9 mouse cellular contexts compared by ENCODE assay signal in genomic region chr10:24409976-24410375, GRCm38 (mm10).
DNase-seq lines count a peak whose midpoint lies in the region; ATAC-seq and TF ChIP-seq lines count a peak whose summit lies in the region.
"Had no signal": no experiment of that assay in that cellular context is flagged by ENCODE, and none has a peak within 500 bp of the region (broad histone marks: within the 10 kb centered on the region; RNA-seq: fewer than 3 reads in every experiment).

No protein-coding gene starts in this region.

- no peaks in the 10 kb centered on the region for H3K36me3 ChIP-seq in heart, embryonic 11.5 days (ENCODE audit: control insufficient read depth, insufficient read depth, low read length)
- no peaks in the 10 kb centered on the region for H3K36me3 ChIP-seq in kidney, postnatal 0 days (ENCODE audit: insufficient read depth, low read length)
- H3K36me3 ChIP-seq: neural tube, embryonic 12.5 days had no signal

- peak; percentile 85 for TF ChIP-seq CTCF in kidney, postnatal 0 days (IDR thresholded peaks at IDR 0.05; ENCODE audit: low read depth)

- no peak overlapping the region for H3K9ac ChIP-seq in heart, embryonic 11.5 days (ENCODE audit: low read depth, low read length)
- no peak overlapping the region for H3K9ac ChIP-seq in kidney, postnatal 0 days (ENCODE audit: low read depth, low read length)
- H3K9ac ChIP-seq: neural tube, embryonic 12.5 days had no signal

- no peaks in the 10 kb centered on the region for H3K9me3 ChIP-seq in heart, embryonic 11.5 days (replicated peaks; ENCODE audit: control insufficient read depth, low read length)
- no peaks in the 10 kb centered on the region for H3K9me3 ChIP-seq in kidney, postnatal 0 days (replicated peaks; ENCODE audit: low read length)
- H3K9me3 ChIP-seq: neural tube, embryonic 12.5 days had no signal

- H3K4me2 ChIP-seq in heart, embryonic 11.5 days: no peak overlapping the region
- H3K4me2 ChIP-seq in kidney, postnatal 0 days (ENCODE audit: low read length): no peak overlapping the region
- H3K4me2 ChIP-seq: neural tube, embryonic 12.5 days had no signal

- no peak overlapping the region for H3K4me3 ChIP-seq in heart, embryonic 11.5 days (ENCODE audit: low read depth, low read length)
- no peak overlapping the region for H3K4me3 ChIP-seq in kidney, postnatal 0 days (replicated peaks; ENCODE audit: low read depth, low read length)
- H3K4me3 ChIP-seq: neural tube, embryonic 12.5 days had no signal

- no peak for ATAC-seq in heart, embryonic 11.5 days (replicated peaks; ENCODE audit: insufficient number of reproducible peaks, low FRiP score, low TSS enrichment)
- ATAC-seq in kidney, postnatal 0 days (replicated peaks; ENCODE audit: low FRiP score, low read depth): no peak; the same call in 1 of the 2 replicates

- peak; percentile 52 to 67 for DNase-seq in heart, adult 18-20 months
- peak; percentile 57 for DNase-seq in 3T3-L1 (ENCODE audit: low read depth, low spot score)
- peak; percentile 20 for DNase-seq in adrenal gland, adult 8-10 months
- peak; percentile 74 for DNase-seq in kidney, postnatal 0 days (ENCODE audit: low spot score)
- DNase-seq in B cell, adult 2 months: no peak
- no peak for DNase-seq in cerebellum, postnatal 4 days (ENCODE audit: low spot score in 2 of 2)
- no peak for DNase-seq in gastrocnemius, adult 8-10 months (ENCODE audit: low spot score in 2 of 2)

- H3K27me3 ChIP-seq in heart, embryonic 11.5 days (ENCODE audit: control insufficient read depth, insufficient read depth, low read length): no peaks in the 10 kb centered on the region
- H3K27me3 ChIP-seq in kidney, postnatal 0 days (ENCODE audit: insufficient read depth, low read length): no peaks in the 10 kb centered on the region
- H3K27me3 ChIP-seq: neural tube, embryonic 12.5 days had no signal

- WGBS in heart, embryonic 11.5 days (ENCODE audit: insufficient replicate concordance): 23% methylated on average over 1 of the region's 1 CpGs
- 36% methylated on average over 1 of the region's 1 CpGs for WGBS in kidney, postnatal 0 days

- H3K4me1 ChIP-seq in heart, embryonic 11.5 days (ENCODE audit: control insufficient read depth, insufficient read depth, low read length): no peaks in the 10 kb centered on the region
- H3K4me1 ChIP-seq in kidney, postnatal 0 days (replicated peaks; ENCODE audit: insufficient read depth, low read length): no peaks in the 10 kb centered on the region

- H3K27ac ChIP-seq in heart, embryonic 11.5 days (ENCODE audit: low read depth, low read length): no peak overlapping the region
- H3K27ac ChIP-seq in kidney, postnatal 0 days: no peak overlapping the region
- H3K27ac ChIP-seq: neural tube, embryonic 12.5 days had no signal

Comparison
In these comparisons a context has a peak if more than half of its experiments do, and no peak if none do; other contexts are left out.
1. DNase-seq: peak in heart, adult 18-20 months (2 of 2), 3T3-L1 (single experiment), adrenal gland, adult 8-10 months (single experiment) and kidney, postnatal 0 days (single experiment); none in B cell, adult 2 months (0 of 2), cerebellum, postnatal 4 days (0 of 2) and gastrocnemius, adult 8-10 months (0 of 2).